ENCODE assay signal across 16 mouse cellular contexts in genomic region chr5:3931636-3932035, GRCm38 (mm10). TPM values are rescaled to one million over a fixed set of nuclear protein-coding genes. Genes with fewer than 3 reads are reported as not detected.
DNase-seq lines count a peak whose midpoint lies in the region; ATAC-seq and TF ChIP-seq lines count a peak whose summit lies in the region.
"Had no signal": no experiment of that assay in that cellular context is flagged by ENCODE, and none has a peak within 500 bp of the region (broad histone marks: within the 10 kb centered on the region; RNA-seq: fewer than 3 reads in every experiment).

No protein-coding gene starts in this region.

- H3K36me3 ChIP-seq in hindbrain, embryonic 14.5 days (replicated peaks; ENCODE audit: control insufficient read depth, insufficient read depth) = 0 out of 2 replicates have a peak, but pooled peaks cover 4% of the 10 kb centered on the region
- no peaks in the 10 kb centered on the region for H3K36me3 ChIP-seq in hindbrain, embryonic 12.5 days
- no peaks in the 10 kb centered on the region for H3K36me3 ChIP-seq in liver, postnatal 0 days (replicated peaks; ENCODE audit: insufficient read depth, low read length)
- 0 out of 2 replicates have a peak, but pooled peaks cover 5% of the 10 kb centered on the region for H3K36me3 ChIP-seq in liver, embryonic 12.5 days
- H3K36me3 ChIP-seq in midbrain, embryonic 13.5 days = no peaks in the 10 kb centered on the region
- H3K36me3 ChIP-seq in midbrain, embryonic 14.5 days (ENCODE audit: control insufficient read depth, insufficient read depth, low read length) = no peaks in the 10 kb centered on the region
- H3K36me3 ChIP-seq: embryonic facial prominence, embryonic 12.5 days; heart, embryonic 13.5 days had no signal

- H3K9me3 ChIP-seq in hindbrain, embryonic 14.5 days (ENCODE audit: control insufficient read depth, low read length) = no peaks in the 10 kb centered on the region
- H3K9me3 ChIP-seq in hindbrain, embryonic 12.5 days (replicated peaks) = no peaks in the 10 kb centered on the region
- no peaks in the 10 kb centered on the region for H3K9me3 ChIP-seq in liver, postnatal 0 days (ENCODE audit: low read length)
- H3K9me3 ChIP-seq in liver, embryonic 12.5 days (replicated peaks) = no peaks in the 10 kb centered on the region
- H3K9me3 ChIP-seq in midbrain, embryonic 13.5 days = no peaks in the 10 kb centered on the region
- no peaks in the 10 kb centered on the region for H3K9me3 ChIP-seq in midbrain, embryonic 14.5 days (ENCODE audit: control insufficient read depth, low read length)
- H3K9me3 ChIP-seq: embryonic facial prominence, embryonic 12.5 days; heart, embryonic 13.5 days had no signal

- TF ChIP-seq EP300 in liver, postnatal 0 days (IDR thresholded peaks at IDR 0.05; ENCODE audit: low read depth) = no peak

- H3K4me2 ChIP-seq in hindbrain, embryonic 14.5 days (replicated peaks) = 0 out of 2 replicates have a peak overlapping the region, but pooled peaks have one; percentile 2
- no peak overlapping the region for H3K4me2 ChIP-seq in hindbrain, embryonic 12.5 days (replicated peaks)
- H3K4me2 ChIP-seq in liver, postnatal 0 days (ENCODE audit: low read depth, low read length) = no peak overlapping the region
- H3K4me2 ChIP-seq in liver, embryonic 12.5 days = no peak overlapping the region
- H3K4me2 ChIP-seq in midbrain, embryonic 13.5 days (replicated peaks) = peak overlapping the region; percentile 19
- peak overlapping the region; percentile 23 for H3K4me2 ChIP-seq in midbrain, embryonic 14.5 days (ENCODE audit: low read length)
- H3K4me2 ChIP-seq: embryonic facial prominence, embryonic 12.5 days; heart, embryonic 13.5 days had no signal

- WGBS in hindbrain, embryonic 14.5 days = 91% methylated on average over 3 of the region's 3 CpGs
- 80% methylated on average over 3 of the region's 3 CpGs for WGBS in hindbrain, embryonic 12.5 days
- WGBS in liver, postnatal 0 days (ENCODE audit: insufficient replicate concordance) = 77% methylated on average over 3 of the region's 3 CpGs
- WGBS in liver, embryonic 12.5 days (ENCODE audit: insufficient replicate concordance) = 85% methylated on average over 3 of the region's 3 CpGs
- WGBS in midbrain, embryonic 13.5 days = 79% methylated on average over 3 of the region's 3 CpGs
- WGBS in midbrain, embryonic 14.5 days = 91% methylated on average over 3 of the region's 3 CpGs

- TF ChIP-seq CTCF in liver, postnatal 0 days (IDR thresholded peaks at IDR 0.05; ENCODE audit: low read depth) = 0 out of 2 replicates have a peak, but pooled peaks have one; percentile 7

- no peak overlapping the region for H3K27ac ChIP-seq in hindbrain, embryonic 14.5 days
- H3K27ac ChIP-seq in hindbrain, embryonic 12.5 days = no peak overlapping the region
- peak overlapping the region; percentile 44; the same call in 1 of the 2 replicates for H3K27ac ChIP-seq in liver, postnatal 0 days (ENCODE audit: low read depth)
- no peak overlapping the region for H3K27ac ChIP-seq in liver, embryonic 12.5 days
- no peak overlapping the region for H3K27ac ChIP-seq in midbrain, embryonic 13.5 days
- no peak overlapping the region for H3K27ac ChIP-seq in midbrain, embryonic 14.5 days (replicated peaks; ENCODE audit: low read depth, low read length)
- H3K27ac ChIP-seq: embryonic facial prominence, embryonic 12.5 days; heart, embryonic 13.5 days had no signal

- H3K9ac ChIP-seq in hindbrain, embryonic 14.5 days = no peak overlapping the region
- no peak overlapping the region for H3K9ac ChIP-seq in hindbrain, embryonic 12.5 days
- no peak overlapping the region for H3K9ac ChIP-seq in liver, postnatal 0 days (replicated peaks)
- no peak overlapping the region for H3K9ac ChIP-seq in liver, embryonic 12.5 days
- H3K9ac ChIP-seq in midbrain, embryonic 13.5 days (replicated peaks) = 0 out of 2 replicates have a peak overlapping the region, but pooled peaks have one; percentile 19
- H3K9ac ChIP-seq in midbrain, embryonic 14.5 days (replicated peaks; ENCODE audit: low read length) = no peak overlapping the region
- H3K9ac ChIP-seq: embryonic facial prominence, embryonic 12.5 days; heart, embryonic 13.5 days had no signal

- no peak for ATAC-seq in hindbrain, embryonic 14.5 days (ENCODE audit: low FRiP score)
- ATAC-seq in hindbrain, embryonic 12.5 days (ENCODE audit: low FRiP score) = no peak
- ATAC-seq in liver, postnatal 0 days = peak; percentile 57
- ATAC-seq in liver, embryonic 12.5 days = no peak
- no peak for ATAC-seq in midbrain, embryonic 13.5 days
- no peak for ATAC-seq in midbrain, embryonic 14.5 days (ENCODE audit: low FRiP score, low TSS enrichment)
- ATAC-seq: forebrain, embryonic 14.5 days had no signal

- no peak for DNase-seq in hindbrain, embryonic 14.5 days (ENCODE audit: low spot score)
- no peak for DNase-seq in liver, postnatal 0 days
- DNase-seq in midbrain, embryonic 14.5 days = no peak
- no peak for DNase-seq in adipocyte (ENCODE audit: low spot score)
- DNase-seq: adrenal gland, adult 8-10 months; adrenal gland, postnatal 36 days; cerebellum, adult 8-10 months; cerebellum, postnatal 25 days; gastrocnemius, postnatal 36 days; heart, postnatal 36 days had no signal

- no peaks in the 10 kb centered on the region for H3K27me3 ChIP-seq in hindbrain, embryonic 14.5 days (ENCODE audit: control insufficient read depth, insufficient read depth, low read length)
- H3K27me3 ChIP-seq in hindbrain, embryonic 12.5 days = no peaks in the 10 kb centered on the region
- H3K27me3 ChIP-seq in liver, postnatal 0 days (ENCODE audit: insufficient read depth, low read length) = no peaks in the 10 kb centered on the region
- no peaks in the 10 kb centered on the region for H3K27me3 ChIP-seq in liver, embryonic 12.5 days (replicated peaks)
- H3K27me3 ChIP-seq in midbrain, embryonic 13.5 days = no peaks in the 10 kb centered on the region
- no peaks in the 10 kb centered on the region for H3K27me3 ChIP-seq in midbrain, embryonic 14.5 days (ENCODE audit: control insufficient read depth, insufficient read depth, low read length)
- H3K27me3 ChIP-seq: embryonic facial prominence, embryonic 12.5 days; heart, embryonic 13.5 days had no signal

- no peak overlapping the region for H3K4me3 ChIP-seq in hindbrain, embryonic 14.5 days (replicated peaks; ENCODE audit: low read length)
- H3K4me3 ChIP-seq in hindbrain, embryonic 12.5 days = no peak overlapping the region
- H3K4me3 ChIP-seq in liver, postnatal 0 days (ENCODE audit: low read depth, low read length) = no peak overlapping the region
- no peak overlapping the region for H3K4me3 ChIP-seq in liver, embryonic 12.5 days
- H3K4me3 ChIP-seq in midbrain, embryonic 13.5 days (replicated peaks) = no peak overlapping the region
- H3K4me3 ChIP-seq in midbrain, embryonic 14.5 days (replicated peaks; ENCODE audit: low read depth, low read length) = no peak overlapping the region
- H3K4me3 ChIP-seq: embryonic facial prominence, embryonic 12.5 days; heart, embryonic 13.5 days had no signal

- peaks cover 35% of the 10 kb centered on the region for H3K4me1 ChIP-seq in hindbrain, embryonic 14.5 days (replicated peaks; ENCODE audit: control insufficient read depth, insufficient read depth, low read length)
- peaks cover 20% of the 10 kb centered on the region for H3K4me1 ChIP-seq in hindbrain, embryonic 12.5 days
- H3K4me1 ChIP-seq in liver, postnatal 0 days (ENCODE audit: insufficient read depth) = peaks cover 24% of the 10 kb centered on the region
- peaks cover 27% of the 10 kb centered on the region for H3K4me1 ChIP-seq in liver, embryonic 12.5 days
- peaks cover 47% of the 10 kb centered on the region for H3K4me1 ChIP-seq in midbrain, embryonic 13.5 days (replicated peaks)
- H3K4me1 ChIP-seq in midbrain, embryonic 14.5 days (ENCODE audit: control insufficient read depth, insufficient read depth, low read length) = peaks cover 23% of the 10 kb centered on the region

RNA-seq across cellular contexts. Expression of gene Akap9, which starts 3.8 kb away (rescaled TPM):
- 261 and 282 TPM in 2 replicates for polyA plus RNA-seq in hindbrain, embryonic 14.5 days (2014; fragmentation: Nextera tagmentation; extraction: Ambion mirVana)
- 308 and 312 TPM in 2 replicates for polyA plus RNA-seq in hindbrain, embryonic 12.5 days (2016; fragmentation: Nextera tagmentation; extraction: Ambion mirVana)
- polyA plus RNA-seq in liver, postnatal 0 days (2015; fragmentation: Nextera tagmentation; extraction: Ambion mirVana) = 38.9 and 40.8 TPM in 2 replicates
- polyA plus RNA-seq in liver, embryonic 12.5 days (2016; fragmentation: Nextera tagmentation; extraction: Ambion mirVana) = 51.3 and 51.8 TPM in 2 replicates
- polyA plus RNA-seq in midbrain, embryonic 13.5 days (2015; fragmentation: Nextera tagmentation; extraction: Ambion mirVana) = 406 and 421 TPM in 2 replicates
- 362 and 409 TPM in 2 replicates for polyA plus RNA-seq in midbrain, embryonic 14.5 days (2014; fragmentation: Nextera tagmentation; extraction: Ambion mirVana)

RNA-seq across cellular contexts. Expression of gene Mterf1a, which starts 37.9 kb away (rescaled TPM):
- 5.9 and 7.3 TPM in 2 replicates for polyA plus RNA-seq in hindbrain, embryonic 14.5 days (2014; fragmentation: Nextera tagmentation; extraction: Ambion mirVana)
- 8.4 and 9.5 TPM in 2 replicates for polyA plus RNA-seq in hindbrain, embryonic 12.5 days (2016; fragmentation: Nextera tagmentation; extraction: Ambion mirVana)
- polyA plus RNA-seq in liver, postnatal 0 days (2015; fragmentation: Nextera tagmentation; extraction: Ambion mirVana) = 3.2 and 3.3 TPM in 2 replicates
- 6.8 and 7.6 TPM in 2 replicates for polyA plus RNA-seq in liver, embryonic 12.5 days (2016; fragmentation: Nextera tagmentation; extraction: Ambion mirVana)
- 9.0 and 9.9 TPM in 2 replicates for polyA plus RNA-seq in midbrain, embryonic 13.5 days (2015; fragmentation: Nextera tagmentation; extraction: Ambion mirVana)
- 6.8 and 7.0 TPM in 2 replicates for polyA plus RNA-seq in midbrain, embryonic 14.5 days (2014; fragmentation: Nextera tagmentation; extraction: Ambion mirVana)

Comparison
In these comparisons a context has a peak if more than half of its experiments do, and no peak if none do; other contexts are left out.
1. H3K4me2 ChIP-seq: peak in hindbrain, embryonic 14.5 days (single experiment), midbrain, embryonic 13.5 days (single experiment) and midbrain, embryonic 14.5 days (single experiment); none in hindbrain, embryonic 12.5 days (single experiment), liver, postnatal 0 days (single experiment) and liver, embryonic 12.5 days (single experiment).